16 mouse cellular contexts compared by ENCODE assay signal in genomic region chr3:156703241-156703640, GRCm38 (mm10).
"Had no signal": no experiment of that assay in that cellular context is flagged by ENCODE, and none has a peak within 500 bp of the region (broad histone marks: within the 10 kb centered on the region; RNA-seq: fewer than 3 reads in every experiment).

No protein-coding gene starts in this region.

- H3K27me3 ChIP-seq: limb, embryonic 15.5 days; liver, embryonic 12.5 days; megakaryocyte, embryonic 14.5 days; neural tube, embryonic 13.5 days; stomach, embryonic 15.5 days had no signal

- H3K4me3 ChIP-seq: layer of hippocampus, adult 2 months; limb, embryonic 15.5 days; liver, embryonic 12.5 days; megakaryocyte, embryonic 14.5 days; neural tube, embryonic 13.5 days; stomach, embryonic 15.5 days had no signal

- DNase-seq: kidney, postnatal 4 days; lung, embryonic 14.5 days; lung, postnatal 14 days; retina, postnatal 1 day; right cerebral cortex, postnatal 4 days; spleen, adult 18-20 months; thymus, postnatal 36 days had no signal

- H3K27ac ChIP-seq: kidney, postnatal 0 days; layer of hippocampus, adult 2 months; limb, embryonic 15.5 days; liver, embryonic 12.5 days; macrophage; neural tube, embryonic 13.5 days; stomach, embryonic 15.5 days had no signal

- H3K36me3 ChIP-seq: limb, embryonic 15.5 days; liver, embryonic 12.5 days; neural tube, embryonic 13.5 days; stomach, embryonic 15.5 days had no signal

- H3K9me3 ChIP-seq: limb, embryonic 15.5 days; liver, embryonic 12.5 days; megakaryocyte, embryonic 14.5 days; neural tube, embryonic 13.5 days; stomach, embryonic 15.5 days had no signal

- H3K4me1 ChIP-seq: limb, embryonic 15.5 days; liver, embryonic 12.5 days; megakaryocyte, embryonic 14.5 days; neural tube, embryonic 13.5 days; stomach, embryonic 15.5 days had no signal

- ATAC-seq: liver, embryonic 12.5 days; midbrain, embryonic 16.5 days had no signal
